8 mouse cellular contexts compared by ENCODE assay signal in genomic region chr4:21776946-21777265, GRCm38 (mm10). TPM values are rescaled to one million over a fixed set of nuclear protein-coding genes. Genes with fewer than 3 reads are reported as not detected.
DNase-seq lines count a peak whose midpoint lies in the region; ATAC-seq lines count a peak whose summit lies in the region.

No protein-coding gene starts in this region.

- peaks cover 8% of the 10 kb centered on the region; the same call in 1 of the 2 replicates for H3K36me3 ChIP-seq in kidney, embryonic 16.5 days (ENCODE audit: insufficient read depth, low read length)
- H3K36me3 ChIP-seq in intestine, embryonic 14.5 days (ENCODE audit: control insufficient read depth, insufficient read depth, low read length): peaks cover 17% of the 10 kb centered on the region

- H3K27ac ChIP-seq in kidney, embryonic 16.5 days (ENCODE audit: low read length): no peak overlapping the region
- H3K27ac ChIP-seq in intestine, embryonic 14.5 days (ENCODE audit: low read depth): no peak overlapping the region

- no peaks in the 10 kb centered on the region for H3K27me3 ChIP-seq in kidney, embryonic 16.5 days (ENCODE audit: insufficient read depth, low read length)
- H3K27me3 ChIP-seq in intestine, embryonic 14.5 days (replicated peaks; ENCODE audit: control insufficient read depth, insufficient read depth, low read length): no peaks in the 10 kb centered on the region

- ATAC-seq in kidney, embryonic 16.5 days (ENCODE audit: low FRiP score, low TSS enrichment): no peak
- ATAC-seq in intestine, embryonic 14.5 days (replicated peaks; ENCODE audit: low FRiP score, low TSS enrichment, low read depth): no peak

- WGBS in kidney, embryonic 16.5 days: 9% methylated on average over 9 of the region's 9 CpGs
- WGBS in intestine, embryonic 14.5 days: 5% methylated on average over 9 of the region's 9 CpGs

- H3K4me1 ChIP-seq in kidney, embryonic 16.5 days (ENCODE audit: insufficient read depth, low read length): peaks cover 6% of the 10 kb centered on the region; the same call in 1 of the 2 replicates
- H3K4me1 ChIP-seq in intestine, embryonic 14.5 days (replicated peaks; ENCODE audit: control insufficient read depth, insufficient read depth, low read length): peaks cover 2% of the 10 kb centered on the region; the same call in 1 of the 2 replicates

- peak overlapping the region; percentile 64 for H3K4me2 ChIP-seq in kidney, embryonic 16.5 days (replicated peaks; ENCODE audit: low read depth, low read length)
- H3K4me2 ChIP-seq in intestine, embryonic 14.5 days (ENCODE audit: low read length): peak overlapping the region; percentile 76

- H3K9ac ChIP-seq in kidney, embryonic 16.5 days (replicated peaks; ENCODE audit: low read length): peak overlapping the region; percentile 87
- peak overlapping the region; percentile 75 for H3K9ac ChIP-seq in intestine, embryonic 14.5 days (ENCODE audit: low read length)

- H3K4me3 ChIP-seq in kidney, embryonic 16.5 days (ENCODE audit: low read length): peak overlapping the region; percentile 92
- peak overlapping the region; percentile 63 for H3K4me3 ChIP-seq in intestine, embryonic 14.5 days (ENCODE audit: low read depth, low read length)

- H3K9me3 ChIP-seq in kidney, embryonic 16.5 days (ENCODE audit: low read length): no peaks in the 10 kb centered on the region; the same call in 1 of the 2 replicates
- H3K9me3 ChIP-seq in intestine, embryonic 14.5 days (ENCODE audit: control insufficient read depth, low read length): no peaks in the 10 kb centered on the region

- DNase-seq in kidney, postnatal 25 days: no peak
- peak; percentile 12 for DNase-seq in brain, adult 2 months (ENCODE audit: low read depth, low spot score)
- no peak for DNase-seq in intestine, embryonic 14.5 days (ENCODE audit: low spot score)
- peak; percentile 59 for DNase-seq in naive thymus-derived CD4-positive, alpha-beta T cell, adult 2 months (ENCODE audit: low read depth)
- no peak for DNase-seq in adipocyte (ENCODE audit: low spot score)
- DNase-seq in layer of hippocampus, postnatal 25 days (ENCODE audit: extremely low spot score in 1 of 2, low spot score in 1 of 2): no peak
- no peak for DNase-seq in urinary bladder, adult 18-20 months (ENCODE audit: low spot score in 2 of 2)

RNA-seq across cellular contexts. Expression of gene Tstd3, which starts 9.9 kb away (rescaled TPM):
- polyA plus RNA-seq in kidney, embryonic 16.5 days (2015; fragmentation: Nextera tagmentation; extraction: Ambion mirVana): 11.3 and 12.6 TPM in 2 replicates
- 14.3 and 17.8 TPM in 2 replicates for polyA plus RNA-seq in intestine, embryonic 14.5 days (2014; fragmentation: Nextera tagmentation; extraction: Ambion mirVana)
- 10 to 100 TPM; 23.0 to 23.8 TPM for total RNA-seq in layer of hippocampus, postnatal 25 days (2021)

RNA-seq across cellular contexts. Expression of gene Usp45, which starts 9.9 kb away (rescaled TPM):
- polyA plus RNA-seq in kidney, embryonic 16.5 days (2015; fragmentation: Nextera tagmentation; extraction: Ambion mirVana): 7.2 and 8.6 TPM in 2 replicates
- 9.9 and 11.1 TPM in 2 replicates for polyA plus RNA-seq in intestine, embryonic 14.5 days (2014; fragmentation: Nextera tagmentation; extraction: Ambion mirVana)
- 10 to 100 TPM; 51.9 to 52.8 TPM for total RNA-seq in layer of hippocampus, postnatal 25 days (2021)

RNA-seq across cellular contexts. Expression of gene Ccnc, which starts 49.4 kb away (rescaled TPM):
- 40.2 and 40.7 TPM in 2 replicates for polyA plus RNA-seq in kidney, embryonic 16.5 days (2015; fragmentation: Nextera tagmentation; extraction: Ambion mirVana)
- 36.9 and 40.6 TPM in 2 replicates for polyA plus RNA-seq in intestine, embryonic 14.5 days (2014; fragmentation: Nextera tagmentation; extraction: Ambion mirVana)
- 10 to 100 TPM; 36.7 to 37.7 TPM for total RNA-seq in layer of hippocampus, postnatal 25 days (2021)

Comparison
In these comparisons a context has a peak if more than half of its experiments do, and no peak if none do; other contexts are left out.
1. DNase-seq: peak in brain, adult 2 months (single experiment) and naive thymus-derived CD4-positive, alpha-beta T cell, adult 2 months (single experiment); none in kidney, postnatal 25 days (0 of 2), intestine, embryonic 14.5 days (single experiment), adipocyte (single experiment), layer of hippocampus, postnatal 25 days (0 of 2) and urinary bladder, adult 18-20 months (0 of 2).